Mouse (Mus musculus) right cerebral cortex, postnatal 4 days (tissue): ENCODE data around the gene Arhgap8.

Experiments
- DNase-seq: peaks from one replicate; pipeline ENCODE4 v3.0.0-alpha.2; 2022

Gene Arhgap8

GRCm38 (mm10) chr15:84719791-84720190 lies at the start of gene Arhgap8:
Gene Arhgap8, plus strand, starts transcription at chr15:84720052.
- DNase-seq = no peak

GRCm38 (mm10) chr15:84670657-84671055 lies 49.2 kb upstream of the Arhgap8 start:
- no peak for DNase-seq

GRCm38 (mm10) chr15:84671401-84672307 lies 48.2 kb upstream of the Arhgap8 start:
- DNase-seq = peak; percentile 56

- no peak for DNase-seq
Measured at GRCm38 (mm10) chr15:84672308-84672615, 47.6 kb upstream of the Arhgap8 start.

- no peak for DNase-seq
Measured at GRCm38 (mm10) chr15:84672616-84673015, 47.2 kb upstream of the Arhgap8 start.

GRCm38 (mm10) chr15:84674329-84675067 lies 45.4 kb upstream of the Arhgap8 start:
- no peak for DNase-seq

GRCm38 (mm10) chr15:84675317-84675716 lies 44.5 kb upstream of the Arhgap8 start:
- no peak for DNase-seq

- DNase-seq = no peak
Measured at GRCm38 (mm10) chr15:84677943-84678342, 41.9 kb upstream of the Arhgap8 start.

GRCm38 (mm10) chr15:84679090-84679489 lies 40.8 kb upstream of the Arhgap8 start:
- no peak for DNase-seq

- DNase-seq = no peak
Measured at GRCm38 (mm10) chr15:84679794-84680193, 40.1 kb upstream of the Arhgap8 start.

- DNase-seq = peak; percentile 66
Measured at GRCm38 (mm10) chr15:84680545-84681454, 39.1 kb upstream of the Arhgap8 start.

- DNase-seq = peak; percentile 17
Measured at GRCm38 (mm10) chr15:84681455-84682193, 38.2 kb upstream of the Arhgap8 start.

- DNase-seq = no peak
Measured at GRCm38 (mm10) chr15:84682206-84682605, 37.6 kb upstream of the Arhgap8 start.

- no peak for DNase-seq
Measured at GRCm38 (mm10) chr15:84682821-84683220, 37.0 kb upstream of the Arhgap8 start.

- no peak for DNase-seq
Measured at GRCm38 (mm10) chr15:84684520-84684919, 35.3 kb upstream of the Arhgap8 start.

- DNase-seq = no peak
Measured at GRCm38 (mm10) chr15:84685417-84685816, 34.4 kb upstream of the Arhgap8 start.

GRCm38 (mm10) chr15:84687904-84688303 lies 31.9 kb upstream of the Arhgap8 start:
- DNase-seq = no peak

GRCm38 (mm10) chr15:84689356-84689755 lies 30.5 kb upstream of the Arhgap8 start:
- no peak for DNase-seq

- no peak for DNase-seq
Measured at GRCm38 (mm10) chr15:84691513-84691912, 28.3 kb upstream of the Arhgap8 start.

GRCm38 (mm10) chr15:84692645-84693044 lies 27.2 kb upstream of the Arhgap8 start:
- DNase-seq = no peak

GRCm38 (mm10) chr15:84696021-84696420 lies 23.8 kb upstream of the Arhgap8 start:
- no peak for DNase-seq

- DNase-seq = peak; percentile 54
Measured at GRCm38 (mm10) chr15:84697611-84698011, 22.2 kb upstream of the Arhgap8 start.
